Mouse (Mus musculus): ENCODE measurements at regions not wholly inside any gene's neighbourhood (a gene's known extent, or its start where the extent isn't known, plus 50 kb on each side); places are given as distances from the start of the nearest gene placed in this dataset.

DNA sequence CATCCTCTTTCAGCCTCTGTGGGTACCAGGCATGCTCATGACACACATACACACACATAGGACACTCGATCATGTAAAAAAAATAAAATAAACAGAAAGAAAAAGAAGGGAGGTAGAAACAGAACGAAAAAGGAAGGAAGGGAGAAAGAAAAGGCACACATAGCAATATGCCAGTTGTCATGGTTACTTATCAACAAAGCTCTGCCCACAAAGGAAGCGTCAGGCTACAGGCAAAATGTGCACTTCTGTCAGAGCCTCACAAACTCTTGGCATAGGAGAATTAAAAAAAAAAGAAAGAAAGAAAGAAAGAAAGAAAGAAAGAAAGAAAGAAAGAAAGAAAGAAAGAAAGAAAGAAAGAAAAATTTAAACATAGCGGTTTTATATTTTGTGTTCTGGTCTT, 56.9 kb upstream of the Sox2 start:
- no peak for DNase-seq

DNA sequence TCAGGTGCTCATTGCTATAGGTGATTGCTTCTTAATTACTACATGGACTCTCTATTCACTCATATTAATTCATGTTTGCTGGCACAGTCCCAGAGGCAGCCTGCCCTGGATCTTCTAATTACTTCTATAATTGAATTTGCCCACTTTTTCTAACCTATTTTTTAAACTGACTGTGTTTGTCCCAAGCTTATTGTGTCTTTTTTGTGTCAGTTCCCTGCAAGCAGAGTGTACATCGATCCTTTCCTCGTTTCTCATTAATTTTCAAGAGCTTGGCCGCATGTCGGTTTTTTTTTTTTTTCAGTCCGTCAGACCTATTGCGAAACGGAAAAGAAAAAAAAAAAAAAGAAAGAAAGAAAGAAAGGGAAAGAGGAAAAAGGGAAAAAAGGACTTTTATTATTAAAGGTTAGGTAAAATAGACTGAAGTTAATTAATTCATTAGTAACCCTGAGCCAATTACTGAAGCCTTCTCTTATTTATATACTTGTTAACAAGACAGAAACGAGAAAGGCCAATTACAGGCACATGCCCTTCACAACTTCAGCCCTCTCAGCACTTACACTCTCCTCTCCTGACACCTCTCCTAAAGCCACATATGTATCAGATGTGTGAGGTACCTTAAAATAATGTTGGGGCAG, 72.2 kb upstream of the Sox2 start:
- no peak for DNase-seq

DNA sequence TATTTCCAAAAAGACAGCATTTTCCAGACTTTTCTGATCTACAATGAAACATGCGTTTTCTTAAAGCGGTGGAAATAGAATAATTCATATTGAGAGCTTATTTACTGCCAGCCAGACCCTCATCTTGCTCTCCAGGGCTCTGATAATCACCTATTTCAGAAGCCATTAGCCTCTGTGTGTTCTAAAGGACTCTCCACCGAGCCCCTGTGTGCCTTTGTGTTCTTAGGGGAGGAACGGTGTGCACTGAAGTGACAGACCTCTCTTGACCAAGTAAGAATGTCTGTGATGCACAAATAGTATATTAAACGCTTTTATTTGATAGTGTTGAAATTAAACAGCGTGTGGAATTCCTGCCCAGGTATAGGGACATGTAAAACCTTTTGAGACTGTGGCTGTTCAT, 73.1 kb upstream of the Sox2 start:
- no peak for DNase-seq

GRCm38 (mm10) chr3:34576159-34576558, 74.0 kb upstream of the Sox2 start:
- no peak for DNase-seq

DNA sequence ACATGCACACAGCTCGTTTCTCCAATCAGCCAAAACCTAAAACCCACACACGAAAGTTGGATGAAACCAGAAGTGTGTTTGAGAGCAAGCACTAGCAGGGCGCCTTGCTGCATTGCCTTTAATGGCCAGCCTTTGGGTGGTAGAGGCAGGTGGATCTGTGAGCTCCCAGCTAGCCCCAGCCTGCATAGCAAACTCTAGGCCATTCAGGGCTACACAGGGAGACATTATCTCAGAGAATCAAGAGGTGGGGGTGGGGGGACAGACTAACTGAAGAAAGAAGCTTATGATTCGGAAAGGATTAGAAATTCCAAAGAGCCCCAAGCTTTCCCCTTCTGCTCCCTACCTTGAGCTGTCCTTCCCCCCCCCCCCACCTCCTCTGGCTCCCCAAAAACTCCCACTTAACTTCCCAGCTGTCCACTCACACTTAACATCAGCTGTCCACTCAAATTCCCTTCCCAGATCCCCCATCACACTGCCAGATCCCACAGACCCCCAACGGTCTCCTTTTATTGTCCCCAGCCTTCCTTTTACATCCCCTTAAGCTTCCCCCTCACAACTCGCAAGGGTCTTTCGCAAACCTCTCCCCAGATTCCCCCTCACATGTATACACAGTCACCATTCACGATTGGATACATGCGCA, 75.4 kb upstream of the Sox2 start:
- no peak for DNase-seq

- DNase-seq = no peak
Observed at GRCm38 (mm10) chr3:34573312-34573711, 76.9 kb upstream of the Sox2 start.

GRCm38 (mm10) chr3:34572081-34572480, 78.1 kb upstream of the Sox2 start:
- no peak for DNase-seq

GRCm38 (mm10) chr3:34571630-34572029, 78.6 kb upstream of the Sox2 start:
- no peak for DNase-seq

- DNase-seq = no peak
Observed at GRCm38 (mm10) chr3:34569998-34570397, 80.2 kb upstream of the Sox2 start.

- DNase-seq = no peak
Observed at GRCm38 (mm10) chr3:34568086-34568650, 82.0 kb upstream of the Sox2 start.

GRCm38 (mm10) chr3:34565386-34565785, 84.8 kb upstream of the Sox2 start:
- DNase-seq = no peak

DNA sequence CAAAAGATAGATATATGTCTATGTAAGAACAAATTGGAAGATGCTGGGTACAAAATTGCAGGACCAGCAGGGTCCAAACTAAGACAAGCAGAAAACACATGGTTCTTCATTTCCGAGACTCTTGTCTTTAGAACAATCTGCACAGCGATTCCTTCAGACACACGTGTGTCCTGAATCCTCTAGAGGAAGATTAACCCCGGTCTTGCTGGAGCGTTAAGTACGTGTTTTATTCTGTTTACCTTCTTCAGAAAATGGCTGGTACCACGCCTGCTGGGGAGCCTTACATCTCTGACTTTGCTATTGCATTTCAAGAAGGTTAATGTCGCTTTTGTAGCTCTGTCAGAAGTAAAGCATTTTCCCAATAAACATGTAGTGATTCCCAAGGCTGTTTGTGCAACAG, 87.3 kb upstream of the Sox2 start:
- no peak for DNase-seq

- DNase-seq = no peak
Observed at GRCm38 (mm10) chr3:34561709-34562108, 88.5 kb upstream of the Sox2 start.

DNA sequence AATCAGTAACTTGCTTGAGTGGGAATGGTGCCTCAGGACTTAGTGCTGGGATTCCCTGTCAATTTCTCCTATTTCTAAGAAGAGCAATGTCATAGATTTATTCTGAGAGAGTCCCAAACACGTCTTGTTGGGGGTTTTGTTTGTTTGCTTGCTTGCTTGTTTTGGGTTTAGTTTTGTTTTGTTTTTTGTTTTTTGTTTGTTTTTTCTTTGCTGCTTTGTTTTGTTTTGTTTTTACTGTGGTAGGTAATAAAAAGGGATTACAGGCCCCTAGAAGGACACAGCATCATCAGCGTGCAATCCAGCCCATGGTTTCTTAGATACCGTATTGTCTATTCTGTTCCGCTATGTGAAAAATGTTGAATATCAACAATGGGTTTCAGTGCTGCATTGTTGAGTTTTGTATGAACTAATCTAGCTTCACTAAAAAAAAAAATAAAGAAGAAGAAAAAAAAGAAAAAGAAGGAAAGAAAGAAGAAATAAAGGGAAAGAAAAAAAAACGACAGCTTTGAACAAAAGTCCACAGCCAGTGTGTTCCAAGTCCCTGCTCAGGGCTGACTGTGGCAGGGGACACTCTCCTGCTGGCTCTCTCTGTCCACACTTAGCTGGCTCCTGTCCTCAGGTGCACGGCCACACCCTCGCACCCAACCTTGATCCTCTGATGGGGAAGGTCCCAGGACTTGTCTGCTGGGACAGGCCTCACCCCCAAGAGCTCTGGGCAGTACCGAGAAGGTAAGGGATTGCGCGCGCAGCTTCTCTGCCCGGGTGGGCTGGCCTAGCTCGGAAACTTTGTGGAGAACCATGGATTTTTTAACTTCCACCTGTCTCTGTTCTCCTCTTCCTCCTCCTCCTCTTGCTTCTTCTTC, 90.1 kb upstream of the Sox2 start:
- no peak for DNase-seq

GRCm38 (mm10) chr3:34558821-34559520, 91.2 kb upstream of the Sox2 start:
- DNase-seq = no peak

DNA sequence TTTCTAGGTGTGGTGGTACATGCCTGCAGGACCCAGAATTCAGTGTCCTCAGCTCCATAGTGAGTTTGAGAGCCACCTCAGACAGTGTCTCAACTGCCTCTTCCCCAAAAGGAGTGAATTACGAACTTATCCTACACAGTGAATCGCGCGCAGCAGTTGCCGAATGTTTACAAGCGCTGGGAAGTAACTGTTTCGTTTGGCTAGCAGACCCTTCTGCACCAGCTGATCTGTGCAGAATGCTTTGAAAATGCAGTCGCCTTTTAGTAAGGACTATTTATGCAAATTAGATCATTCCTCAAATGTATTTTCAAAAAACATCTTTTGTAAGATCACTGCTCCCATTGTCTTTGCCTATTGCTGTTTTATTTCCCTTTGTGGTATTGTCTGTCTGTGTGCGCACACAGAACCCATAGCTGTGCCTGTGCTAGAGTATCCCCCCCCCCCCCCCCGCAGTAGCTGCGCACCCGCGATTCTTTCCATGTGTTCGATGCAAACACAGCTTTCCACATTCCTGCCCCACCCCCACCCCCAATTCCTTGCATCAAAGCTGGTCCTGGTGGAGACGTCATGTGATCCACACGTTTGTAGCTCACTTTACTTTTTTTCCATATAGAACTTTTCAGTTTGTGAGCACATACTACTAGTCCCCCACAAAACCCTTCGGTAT, 97.5 kb upstream of the Sox2 start:
- DNase-seq = no peak

DNA sequence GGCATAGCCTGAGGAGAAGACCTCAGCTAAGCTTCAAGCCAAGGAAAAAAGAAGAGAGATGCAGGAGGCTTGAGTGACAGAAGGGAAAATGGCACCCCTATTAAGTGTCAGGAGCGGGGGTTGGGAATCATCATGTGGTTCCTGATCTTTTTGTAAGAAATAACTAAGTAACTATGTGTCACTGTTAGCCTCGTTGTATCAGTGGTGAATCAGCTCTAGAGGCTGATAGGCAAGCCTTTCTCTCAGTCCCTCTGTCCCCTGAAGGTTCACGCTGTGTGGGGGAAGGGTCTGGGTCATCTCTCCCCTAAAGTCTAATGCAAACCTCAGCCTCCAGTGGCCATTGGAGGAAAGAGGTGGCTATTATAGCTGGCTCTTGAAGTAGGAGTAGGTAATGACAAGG, 99.1 kb upstream of the Sox2 start:
- no peak for DNase-seq

- DNase-seq = no peak
Observed at GRCm38 (mm10) chr3:34550189-34550588, 100.0 kb upstream of the Sox2 start.

- DNase-seq = no peak
Observed at GRCm38 (mm10) chr3:34532451-34532850, 117.8 kb upstream of the Sox2 start.

- no peak for DNase-seq
Observed at GRCm38 (mm10) chr3:34531836-34532235, 118.4 kb upstream of the Sox2 start.

DNA sequence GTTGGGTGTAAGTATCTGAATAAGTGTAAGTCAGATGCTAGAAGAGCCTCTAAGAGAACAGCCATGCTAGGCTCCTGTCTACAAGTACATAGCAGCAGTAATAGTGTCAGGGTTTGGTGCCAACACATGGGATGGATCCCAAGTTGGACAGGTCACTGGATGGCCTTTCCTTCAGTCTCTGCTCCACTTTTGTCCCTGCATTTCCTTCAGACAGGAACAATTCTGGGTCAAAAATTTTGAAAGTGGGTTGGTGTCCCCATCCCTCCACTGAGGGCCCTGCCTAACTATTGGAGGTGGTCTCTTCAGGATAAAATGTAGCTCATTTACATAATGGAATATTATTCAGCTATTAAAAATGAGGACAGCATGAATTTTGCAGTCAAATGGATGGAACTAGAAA, 122.7 kb upstream of the Sox2 start:
- DNase-seq = no peak

GRCm38 (mm10) chr3:34525730-34526129, 124.5 kb upstream of the Sox2 start:
- DNase-seq = no peak

Data from lung, postnatal 14 days (tissue).